Mouse (Mus musculus) intestine, embryonic 16.5 days (tissue): ENCODE results near the gene Phtf2. TPM values are rescaled to one million over a fixed set of nuclear protein-coding genes. Genes with fewer than 3 reads are reported as not detected.
"Not testable (repeated sequence)": the region's sequence is repeated elsewhere in the genome, so short reads cannot be mapped to it uniquely, and the experiment has no call there.

Experiments used
- ATAC-seq: fragments of 200-750 bp; cut with Nextera tagmentation; 2 replicates; pipeline ENCODE4 v1.8.0; 2017; ENCODE audit warnings: moderate TSS enrichment, moderate library complexity
- H3K27ac ChIP-seq: fragments of 300-500 bp; sonication (generic); 2 replicates; pipeline ENCODE4 v1.5.1; 2014; ENCODE audit warnings: mild to moderate bottlenecking, low read length
- H3K27me3 ChIP-seq: fragments of 300-500 bp; sonication (generic); replicated peaks from 2 replicates; pipeline ENCODE4 v1.6.1; 2014; ENCODE audit warnings: low read length, control low read depth, mixed read lengths; ENCODE audit not compliant: control insufficient read depth, insufficient read depth
- H3K36me3 ChIP-seq: fragments of 300-500 bp; sonication (generic); 2 replicates; pipeline ENCODE4 v1.6.1; 2014; ENCODE audit warnings: low read length, control low read depth; ENCODE audit not compliant: control insufficient read depth, insufficient read depth
- H3K4me1 ChIP-seq: fragments of 300-500 bp; sonication (generic); 2 replicates; pipeline ENCODE4 v1.6.1; 2014; ENCODE audit warnings: low read length, control low read depth, mixed read lengths; ENCODE audit not compliant: control insufficient read depth, insufficient read depth
- H3K4me2 ChIP-seq: fragments of 300-500 bp; sonication (generic); 2 replicates; pipeline ENCODE4 v1.6.1; 2014; ENCODE audit warnings: low read depth, low read length, control low read depth
- H3K4me3 ChIP-seq: fragments of 300-500 bp; sonication (generic); 2 replicates; pipeline ENCODE4 v1.5.1; 2014; ENCODE audit warnings: mild to moderate bottlenecking, low read length
- H3K9ac ChIP-seq: fragments of 300-500 bp; sonication (generic); 2 replicates; pipeline ENCODE4 v1.6.1; 2014; ENCODE audit warnings: low read depth, low read length
- H3K9me3 ChIP-seq: fragments of 300-500 bp; sonication (generic); 2 replicates; pipeline ENCODE4 v1.6.1; 2016; ENCODE audit warnings: low read length, control low read depth; ENCODE audit not compliant: control insufficient read depth
- WGBS: fragments of 180-500 bp; shearing (Covaris S2); extraction: QIAGEN DNeasy Blood & Tissue Kit; methylation state at CpG from one replicate; pipeline ENCODE4 v1.1.7; 2014; 5-methylcytosine and 5-hydroxymethylcytosine counted together
- polyA plus RNA-seq: library from polyadenylated mRNA; unstranded; fragments of >200 nt; fragmentation: Nextera tagmentation; extraction: Ambion mirVana; gene quantifications from 2 replicates; pipeline ENCODE4 v1.2.1, GENCODE M21; 2015

Gene Phtf2
- polyA plus RNA-seq, 1 experiment from 2014 or later: 6.1 TPM

DNA sequence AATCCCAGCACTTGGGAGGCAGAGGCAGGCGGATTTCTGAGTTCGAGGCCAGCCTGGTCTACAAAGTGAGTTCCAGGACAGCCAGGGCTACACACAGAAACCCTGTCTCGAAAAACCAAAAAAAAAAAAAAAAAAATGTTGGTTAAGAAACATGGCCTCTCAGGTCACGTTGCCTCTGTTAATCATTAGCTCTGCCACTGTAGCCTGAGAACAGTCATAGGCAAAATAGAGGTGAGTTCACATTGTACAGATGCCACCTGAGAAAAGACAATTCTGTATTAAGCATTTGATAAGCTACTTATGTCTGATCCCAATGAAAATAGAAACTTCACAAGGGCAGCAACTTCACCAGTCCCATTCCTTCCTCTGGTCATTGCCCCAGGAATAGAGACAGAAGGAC lies 158.7 kb downstream of the Phtf2 start:
- not testable (repeated sequence) for ATAC-seq, H3K36me3 ChIP-seq, H3K4me3 ChIP-seq, H3K4me1 ChIP-seq, H3K27me3 ChIP-seq, H3K4me2 ChIP-seq, H3K9me3 ChIP-seq, H3K27ac ChIP-seq, H3K9ac ChIP-seq
- 80% methylated on average over 4 of the region's 4 CpGs for WGBS

DNA sequence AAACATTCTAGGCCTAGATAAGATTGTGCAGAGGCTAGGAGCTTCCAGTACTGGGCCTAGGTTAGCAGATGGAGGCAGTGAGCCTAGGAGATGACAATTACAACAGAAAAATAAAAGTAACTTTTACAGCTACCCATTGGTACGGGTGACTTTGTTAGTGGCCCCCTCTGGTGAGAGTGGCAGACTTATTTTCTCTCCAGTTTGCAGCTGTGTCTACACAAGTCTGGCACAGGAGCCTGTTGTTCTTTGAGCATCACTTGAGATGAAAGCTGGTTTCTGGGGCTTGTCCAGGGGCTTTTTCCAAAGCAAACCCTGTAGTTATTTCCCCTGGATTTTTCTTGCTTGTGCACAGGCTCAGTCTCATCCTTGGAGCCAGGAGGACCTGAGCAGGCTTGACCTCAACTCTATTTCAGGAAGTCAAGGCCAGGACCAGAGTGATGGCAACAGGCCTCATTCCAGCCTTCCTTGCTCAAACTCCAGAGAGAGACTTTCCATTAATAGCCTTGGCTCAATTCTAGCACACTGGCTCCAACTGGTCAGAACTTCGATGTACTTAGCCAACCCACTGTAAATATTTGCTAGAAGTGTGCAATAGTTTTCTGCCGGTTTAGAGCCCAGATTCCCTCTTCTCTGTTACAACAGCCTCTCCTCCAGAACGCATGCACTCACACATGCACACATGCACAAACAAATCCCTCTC lies 161.6 kb downstream of the Phtf2 start:
- Histone ChIP-seq H3K27ac (no peak overlapping the region), H3K36me3 (no peaks in the 10 kb centered on the region), H3K27me3 (no peaks in the 10 kb centered on the region), H3K4me1 (no peaks in the 10 kb centered on the region), H3K4me3 (no peak overlapping the region), H3K4me2 (no peak overlapping the region), H3K9me3 (no peaks in the 10 kb centered on the region), H3K9ac (no peak overlapping the region)
- WGBS: 68% methylated on average over 4 of the region's 4 CpGs
- ATAC-seq: no peak

DNA sequence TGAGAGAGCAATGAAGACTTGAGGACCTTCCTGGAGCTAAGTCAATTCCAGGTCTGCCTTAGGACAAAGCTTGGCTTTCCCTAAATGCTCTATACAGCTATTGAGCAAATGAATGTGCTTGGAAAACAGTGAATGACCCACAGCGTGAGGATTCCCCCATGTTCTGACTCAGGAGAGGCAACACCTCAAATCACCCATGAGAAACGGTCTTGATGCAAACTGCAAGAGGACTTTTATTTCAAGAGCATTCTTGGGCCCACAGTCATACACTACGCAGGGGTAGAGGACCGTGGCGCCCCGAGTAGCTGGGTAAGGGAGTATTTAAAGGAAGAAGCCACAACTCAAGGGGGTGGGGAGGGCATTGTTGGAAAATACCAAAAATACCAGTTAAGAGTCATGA lies 165.9 kb downstream of the Phtf2 start:
- not testable (repeated sequence) for H3K27me3 ChIP-seq, H3K36me3 ChIP-seq, H3K9me3 ChIP-seq, H3K4me3 ChIP-seq, H3K9ac ChIP-seq, ATAC-seq, H3K4me2 ChIP-seq, H3K27ac ChIP-seq, H3K4me1 ChIP-seq
- 93% methylated on average over 6 of the region's 6 CpGs for WGBS

DNA sequence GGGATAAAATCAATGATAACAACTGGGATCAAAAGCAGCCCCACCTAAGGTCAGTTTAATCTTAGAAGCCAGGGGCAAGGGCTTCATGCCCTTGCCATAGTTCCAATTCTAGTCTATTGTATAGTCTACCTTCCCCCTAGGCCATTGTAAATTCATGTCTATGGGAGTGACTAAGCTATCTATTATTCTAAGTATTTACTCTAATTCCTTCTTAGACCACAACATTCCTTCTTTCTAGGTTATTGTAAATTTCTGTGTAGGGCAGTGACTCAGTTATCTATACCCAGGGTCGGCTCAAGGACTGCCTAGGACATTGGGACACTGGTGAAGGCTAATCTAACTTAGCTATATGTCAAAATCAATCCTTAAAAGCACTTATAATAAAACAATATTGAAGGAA lies 167.3 kb downstream of the Phtf2 start:
- H3K4me1 ChIP-seq, H3K4me2 ChIP-seq, ATAC-seq, H3K9ac ChIP-seq, H3K4me3 ChIP-seq, H3K27ac ChIP-seq, H3K27me3 ChIP-seq, H3K9me3 ChIP-seq, H3K36me3 ChIP-seq: not testable (repeated sequence)
- WGBS: 83% methylated on average over 1 of the region's 1 CpGs

DNA sequence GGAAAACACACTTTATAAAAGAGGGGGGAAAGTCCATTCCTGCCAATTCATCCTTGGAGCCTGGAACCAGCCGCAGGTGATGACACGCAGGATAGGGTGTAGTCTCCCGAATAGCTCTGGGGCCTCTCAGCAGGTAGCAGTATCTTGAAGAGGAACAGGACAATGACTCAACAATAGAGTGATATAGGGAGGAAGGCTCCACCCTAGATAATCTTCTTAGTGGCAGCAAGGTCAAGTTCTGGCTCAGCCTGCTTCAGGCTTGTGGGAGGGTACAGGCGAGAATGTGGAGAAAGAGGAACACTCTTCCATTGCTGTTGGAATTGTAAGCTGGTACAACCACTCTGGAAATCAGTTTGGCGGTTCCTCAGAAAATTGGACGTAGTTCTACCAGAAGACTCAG lies 171.1 kb downstream of the Phtf2 start:
- WGBS: 88% methylated on average over 6 of the region's 6 CpGs

More for the DNA sequence above, 171.1 kb downstream of the Phtf2 start:
- H3K27me3 ChIP-seq, H3K4me2 ChIP-seq, H3K9me3 ChIP-seq, H3K4me3 ChIP-seq, H3K9ac ChIP-seq, H3K36me3 ChIP-seq, H3K4me1 ChIP-seq, H3K27ac ChIP-seq, ATAC-seq: not testable (repeated sequence)

Other genes starting within 250 kb of the Phtf2 start
- gene Tmem60, start 67 bp upstream of the Phtf2 start, polyA plus RNA-seq: 52.8 and 55.4 TPM in 2 replicates
- gene Rsbn1l, start 74.3 kb upstream of the Phtf2 start, polyA plus RNA-seq: 3.0 and 3.2 TPM in 2 replicates
- 10.6 and 12.1 TPM in 2 replicates for gene Ptpn12, start 173.8 kb upstream of the Phtf2 start, polyA plus RNA-seq